Mouse (Mus musculus) embryonic facial prominence, embryonic 13.5 days (tissue): ENCODE measurements around the gene Arhgef7. TPM values are rescaled to one million over a fixed set of nuclear protein-coding genes. Genes with fewer than 3 reads are reported as not detected.

Source experiments
- ATAC-seq: fragments of 200-750 bp; cut with Nextera tagmentation; 2 replicates; pipeline ENCODE4 v1.8.0; 2017; ENCODE audit warnings: low read depth; ENCODE audit not compliant: insufficient number of reproducible peaks, insufficient read depth, low FRiP score, low TSS enrichment
- H3K27ac ChIP-seq: fragments of 300-500 bp; sonication (generic); 2 replicates; pipeline ENCODE4 v1.5.1; 2015; ENCODE audit warnings: moderate library complexity, mild to moderate bottlenecking, inconsistent platforms
- H3K27me3 ChIP-seq: fragments of 300-500 bp; sonication (generic); 2 replicates; pipeline ENCODE4 v1.6.1; 2015; ENCODE audit warnings: mild to moderate bottlenecking, inconsistent platforms
- H3K36me3 ChIP-seq: fragments of 300-500 bp; sonication (generic); 2 replicates; pipeline ENCODE4 v1.6.1; 2015; ENCODE audit warnings: mild to moderate bottlenecking, inconsistent platforms
- H3K4me1 ChIP-seq: fragments of 300-500 bp; sonication (generic); 2 replicates; pipeline ENCODE4 v1.6.1; 2015; ENCODE audit warnings: inconsistent platforms
- H3K4me2 ChIP-seq: fragments of 300-500 bp; sonication (generic); 2 replicates; pipeline ENCODE4 v1.6.1; 2015; ENCODE audit warnings: moderate library complexity, mild to moderate bottlenecking, inconsistent platforms
- H3K4me3 ChIP-seq: fragments of 300-500 bp; sonication (generic); 2 replicates; pipeline ENCODE4 v1.5.1; 2015; ENCODE audit warnings: mild to moderate bottlenecking, inconsistent platforms
- H3K9ac ChIP-seq: fragments of 300-500 bp; sonication (generic); 2 replicates; pipeline ENCODE4 v1.6.1; 2015; ENCODE audit warnings: mild to moderate bottlenecking, inconsistent platforms
- H3K9me3 ChIP-seq: fragments of 300-500 bp; sonication (generic); 2 replicates; pipeline ENCODE4 v1.6.1; 2016; ENCODE audit warnings: inconsistent platforms
- WGBS: fragments of 180-500 bp; shearing (Covaris S2); methylation state at CpG from one replicate; pipeline ENCODE4 v1.1.7; 2015; ENCODE audit warnings: mixed read lengths; 5-methylcytosine and 5-hydroxymethylcytosine counted together
- polyA plus RNA-seq: library from polyadenylated mRNA; unstranded; fragments of >200 nt; fragmentation: Nextera tagmentation; extraction: Ambion mirVana; gene quantifications from 2 replicates; pipeline ENCODE4 v1.2.1, GENCODE M21; 2015

The Arhgef7 gene
- polyA plus RNA-seq, result 43.4 and 48.5 TPM in 2 replicates

- peaks cover 31% of the 10 kb centered on the region for H3K4me1 ChIP-seq
- ATAC-seq, result peak; percentile 71
- no peaks in the 10 kb centered on the region for H3K9me3 ChIP-seq
- under 1% methylated on average over 121 of the region's 127 CpGs for WGBS
- peak within 1 kb of the TSS; percentile 84 for H3K9ac ChIP-seq
- H3K27me3 ChIP-seq, result peaks cover 55% of the 10 kb centered on the region
- no peaks in the 10 kb centered on the region for H3K36me3 ChIP-seq
- peak within 1 kb of the TSS; percentile 83 for H3K27ac ChIP-seq
- H3K4me2 ChIP-seq, result peak within 1 kb of the TSS; percentile 89
- peak within 1 kb of the TSS; percentile 73 for H3K4me3 ChIP-seq
Observed at GRCm38 (mm10) chr8:11727651-11728481, at the start of gene Arhgef7. TSS of gene Arhgef7 (plus strand) at chr8:11727721.

- no peaks in the 10 kb centered on the region for H3K4me1 ChIP-seq
Observed at GRCm38 (mm10) chr8:11684558-11684957, 43.0 kb upstream of the Arhgef7 start.

GRCm38 (mm10) chr8:11687251-11687650, 40.3 kb upstream of the Arhgef7 start:
- no peak overlapping the region for H3K4me2 ChIP-seq
- 92% methylated on average over 5 of the region's 5 CpGs for WGBS

More at GRCm38 (mm10) chr8:11684558-11684957, 43.0 kb upstream of the Arhgef7 start:
- no peaks in the 10 kb centered on the region for H3K27me3 ChIP-seq
- no peak overlapping the region for H3K4me2 ChIP-seq
- no peak for ATAC-seq
- no peaks in the 10 kb centered on the region for H3K9me3 ChIP-seq
- no peak overlapping the region for H3K27ac ChIP-seq
- no peak overlapping the region for H3K4me3 ChIP-seq
- H3K36me3 ChIP-seq, result no peaks in the 10 kb centered on the region
- WGBS, result 79% methylated on average over 7 of the region's 7 CpGs
- H3K9ac ChIP-seq, result no peak overlapping the region

GRCm38 (mm10) chr8:11689945-11690344, 37.6 kb upstream of the Arhgef7 start:
- no peaks in the 10 kb centered on the region for H3K27me3 ChIP-seq
- no peak overlapping the region for H3K4me3 ChIP-seq
- no peak overlapping the region for H3K9ac ChIP-seq
- H3K4me2 ChIP-seq, result no peak overlapping the region
- no peak overlapping the region for H3K27ac ChIP-seq
- no peaks in the 10 kb centered on the region for H3K4me1 ChIP-seq
- 67% methylated on average over 7 of the region's 7 CpGs for WGBS
- H3K36me3 ChIP-seq, result no peaks in the 10 kb centered on the region
- no peak for ATAC-seq
- no peaks in the 10 kb centered on the region for H3K9me3 ChIP-seq

More at GRCm38 (mm10) chr8:11687251-11687650, 40.3 kb upstream of the Arhgef7 start:
- Histone ChIP-seq H3K4me3 (no peak overlapping the region), H3K27ac (no peak overlapping the region), H3K27me3 (no peaks in the 10 kb centered on the region), H3K9ac (no peak overlapping the region), H3K4me1 (no peaks in the 10 kb centered on the region), H3K36me3 (no peaks in the 10 kb centered on the region), H3K9me3 (no peaks in the 10 kb centered on the region)
- ATAC-seq, result no peak

GRCm38 (mm10) chr8:11691284-11691683, 36.2 kb upstream of the Arhgef7 start:
- Histone ChIP-seq H3K4me1 (no peaks in the 10 kb centered on the region), H3K9ac (no peak overlapping the region), H3K4me2 (no peak overlapping the region), H3K9me3 (no peaks in the 10 kb centered on the region), H3K36me3 (no peaks in the 10 kb centered on the region), H3K27ac (no peak overlapping the region), H3K4me3 (no peak overlapping the region), H3K27me3 (no peaks in the 10 kb centered on the region)
- no peak for ATAC-seq
- 89% methylated on average over 6 of the region's 6 CpGs for WGBS

GRCm38 (mm10) chr8:11691761-11692160, 35.8 kb upstream of the Arhgef7 start:
- no peak for ATAC-seq
- 91% methylated on average over 6 of the region's 6 CpGs for WGBS

GRCm38 (mm10) chr8:11692455-11692854, 35.1 kb upstream of the Arhgef7 start:
- H3K36me3 ChIP-seq, result no peaks in the 10 kb centered on the region
- no peak overlapping the region for H3K4me2 ChIP-seq
- H3K4me1 ChIP-seq, result no peaks in the 10 kb centered on the region
- no peak overlapping the region for H3K9ac ChIP-seq
- H3K4me3 ChIP-seq, result no peak overlapping the region
- ATAC-seq, result no peak
- H3K9me3 ChIP-seq, result no peaks in the 10 kb centered on the region
- H3K27me3 ChIP-seq, result no peaks in the 10 kb centered on the region
- 65% methylated on average over 1 of the region's 1 CpGs for WGBS
- H3K27ac ChIP-seq, result no peak overlapping the region

More at GRCm38 (mm10) chr8:11691761-11692160, 35.8 kb upstream of the Arhgef7 start:
- H3K4me2 ChIP-seq, result no peak overlapping the region
- no peak overlapping the region for H3K27ac ChIP-seq
- H3K36me3 ChIP-seq, result no peaks in the 10 kb centered on the region
- no peak overlapping the region for H3K9ac ChIP-seq
- no peaks in the 10 kb centered on the region for H3K27me3 ChIP-seq
- no peaks in the 10 kb centered on the region for H3K4me1 ChIP-seq
- H3K4me3 ChIP-seq, result no peak overlapping the region
- H3K9me3 ChIP-seq, result no peaks in the 10 kb centered on the region

- H3K27ac ChIP-seq, result no peak overlapping the region
- H3K4me1 ChIP-seq, result no peaks in the 10 kb centered on the region
- no peak overlapping the region for H3K9ac ChIP-seq
- H3K27me3 ChIP-seq, result no peaks in the 10 kb centered on the region
- ATAC-seq, result no peak
- no peaks in the 10 kb centered on the region for H3K9me3 ChIP-seq
- H3K4me2 ChIP-seq, result no peak overlapping the region
- no peaks in the 10 kb centered on the region for H3K36me3 ChIP-seq
- 78% methylated on average over 5 of the region's 5 CpGs for WGBS
- no peak overlapping the region for H3K4me3 ChIP-seq
Observed at GRCm38 (mm10) chr8:11693972-11694371, 33.5 kb upstream of the Arhgef7 start.

- WGBS, result 91% methylated on average over 3 of the region's 3 CpGs
- H3K4me2 ChIP-seq, result no peak overlapping the region
- H3K27ac ChIP-seq, result no peak overlapping the region
- ATAC-seq, result no peak
- H3K4me1 ChIP-seq, result 0 out of 2 replicates have a peak, but pooled peaks cover 4% of the 10 kb centered on the region
- no peak overlapping the region for H3K4me3 ChIP-seq
- no peaks in the 10 kb centered on the region for H3K36me3 ChIP-seq
- no peak overlapping the region for H3K9ac ChIP-seq
- no peaks in the 10 kb centered on the region for H3K9me3 ChIP-seq
- peaks cover 13% of the 10 kb centered on the region for H3K27me3 ChIP-seq
Observed at GRCm38 (mm10) chr8:11696176-11696575, 31.3 kb upstream of the Arhgef7 start.

GRCm38 (mm10) chr8:11697467-11697866, 30.1 kb upstream of the Arhgef7 start:
- H3K27me3 ChIP-seq, result peaks cover 19% of the 10 kb centered on the region
- no peaks in the 10 kb centered on the region for H3K36me3 ChIP-seq
- 90% methylated on average over 7 of the region's 7 CpGs for WGBS
- H3K9ac ChIP-seq, result no peak overlapping the region
- no peaks in the 10 kb centered on the region for H3K9me3 ChIP-seq
- no peak overlapping the region for H3K27ac ChIP-seq
- no peak overlapping the region for H3K4me2 ChIP-seq
- H3K4me1 ChIP-seq, result 0 out of 2 replicates have a peak, but pooled peaks cover 4% of the 10 kb centered on the region
- no peak overlapping the region for H3K4me3 ChIP-seq
- no peak for ATAC-seq

GRCm38 (mm10) chr8:11699442-11700001, 28.0 kb upstream of the Arhgef7 start:
- no peak for ATAC-seq
- Histone ChIP-seq H3K4me1 (0 out of 2 replicates have a peak, but pooled peaks cover 4% of the 10 kb centered on the region), H3K4me3 (no peak overlapping the region), H3K4me2 (no peak overlapping the region), H3K9me3 (no peaks in the 10 kb centered on the region), H3K36me3 (no peaks in the 10 kb centered on the region), H3K27ac (no peak overlapping the region), H3K27me3 (peaks cover 19% of the 10 kb centered on the region), H3K9ac (peak overlapping the region; percentile 59; the same call in 1 of the 2 replicates)
- WGBS, result 73% methylated on average over 5 of the region's 5 CpGs
